ENCODE assay signal across 1 mouse cellular context in genomic region chr4:136043784-136044400, GRCm38 (mm10).
TF ChIP-seq lines count a peak whose summit lies in the region.

No protein-coding gene starts in this region.

TF ChIP-seq in CH12.LX, 34 proteins besides CTCF, POLR2A, EP300 and RAD21 (continued from another document):
- TF ChIP-seq POLR2AphosphoS2 (IDR thresholded peaks at IDR 0.05; ENCODE audit: low read depth, low read length) (no peak), BHLHE40 (IDR thresholded peaks at IDR 0.05; ENCODE audit: low read depth, low read length) (no peak)
